Mouse (Mus musculus): ENCODE results near the gene Sestd1. TPM values are rescaled to one million over a fixed set of nuclear protein-coding genes. Genes with fewer than 3 reads are reported as not detected.

The Sestd1 gene
- total and polyA plus RNA-seq, 3 experiments, result 0.02 to 0.22 TPM; not detected in 1

- H3K36me3 ChIP-seq (replicated peaks), result no peaks in the 10 kb centered on the region
- ATAC-seq (ENCODE audit: extremely low read depth, insufficient number of reproducible peaks, low FRiP score, poor library complexity, severe bottlenecking), result no peak
- H3K4me3 ChIP-seq (ENCODE audit: low read depth, low read length), result no peak overlapping the region
- no peaks in the 10 kb centered on the region for H3K27me3 ChIP-seq (ENCODE audit: insufficient read depth, low read length)
- no peaks in the 10 kb centered on the region for H3K4me1 ChIP-seq (ENCODE audit: insufficient read depth, low read depth, low read length)
- TF ChIP-seq GATA1 (IDR thresholded peaks at IDR 0.05; ENCODE audit: borderline replicate concordance, low read length), result no peak
- TF ChIP-seq POLR2AphosphoS5 (IDR thresholded peaks at IDR 0.05; ENCODE audit: insufficient replicate concordance, low read depth, low read length), result no peak
- no peak for TF ChIP-seq CTCF (IDR thresholded peaks at IDR 0.05; ENCODE audit: low read depth, low read length)
- no peak for TF ChIP-seq TAL1 (conservative IDR thresholded peaks at IDR 0.05; ENCODE audit: low read depth, low read length)
- TF ChIP-seq GATA2 (IDR thresholded peaks at IDR 0.05; ENCODE audit: borderline replicate concordance, low read depth, low read length), result no peak
- DNase-seq (ENCODE audit: low spot score), result no peak
- H3K9me3 ChIP-seq (replicated peaks), result peaks cover 50% of the 10 kb centered on the region
Measured at GRCm38 (mm10) chr2:77171444-77172240, 108.8 kb downstream of the Sestd1 start.

- TF ChIP-seq GATA2 (IDR thresholded peaks at IDR 0.05; ENCODE audit: borderline replicate concordance, low read depth, low read length) (no peak), CTCF (IDR thresholded peaks at IDR 0.05; ENCODE audit: low read depth, low read length) (no peak), POLR2AphosphoS5 (IDR thresholded peaks at IDR 0.05; ENCODE audit: insufficient replicate concordance, low read depth, low read length) (no peak), GATA1 (IDR thresholded peaks at IDR 0.05; ENCODE audit: borderline replicate concordance, low read length) (no peak), TAL1 (conservative IDR thresholded peaks at IDR 0.05; ENCODE audit: low read depth, low read length) (no peak)
- Histone ChIP-seq H3K27me3 (ENCODE audit: insufficient read depth, low read length) (no peaks in the 10 kb centered on the region), H3K4me3 (ENCODE audit: low read depth, low read length) (no peak within 1 kb of the TSS), H3K9me3 (replicated peaks) (peaks cover 49% of the 10 kb centered on the region), H3K36me3 (replicated peaks) (no peaks in the 10 kb centered on the region), H3K4me1 (ENCODE audit: insufficient read depth, low read depth, low read length) (no peaks in the 10 kb centered on the region)
- no peak for DNase-seq (ENCODE audit: low spot score)
- no peak for ATAC-seq (ENCODE audit: extremely low read depth, insufficient number of reproducible peaks, low FRiP score, poor library complexity, severe bottlenecking)
Measured at GRCm38 (mm10) chr2:77170633-77171105, 109.7 kb downstream of the Sestd1 start, which contains the start of gene Ccdc141. Gene Ccdc141, minus strand, starts transcription at chr2:77170636.

- H3K27me3 ChIP-seq (ENCODE audit: insufficient read depth, low read length), result no peaks in the 10 kb centered on the region
- no peaks in the 10 kb centered on the region for H3K36me3 ChIP-seq (replicated peaks)
- H3K4me3 ChIP-seq (ENCODE audit: low read depth, low read length), result no peak overlapping the region
- H3K9me3 ChIP-seq (replicated peaks), result peaks cover 47% of the 10 kb centered on the region
- no peak for TF ChIP-seq TAL1 (conservative IDR thresholded peaks at IDR 0.05; ENCODE audit: low read depth, low read length)
- no peak for TF ChIP-seq GATA1 (IDR thresholded peaks at IDR 0.05; ENCODE audit: borderline replicate concordance, low read length)
- TF ChIP-seq POLR2AphosphoS5 (IDR thresholded peaks at IDR 0.05; ENCODE audit: insufficient replicate concordance, low read depth, low read length), result no peak
- TF ChIP-seq GATA2 (IDR thresholded peaks at IDR 0.05; ENCODE audit: borderline replicate concordance, low read depth, low read length), result no peak
- H3K4me1 ChIP-seq (ENCODE audit: insufficient read depth, low read depth, low read length), result no peaks in the 10 kb centered on the region
- ATAC-seq (ENCODE audit: extremely low read depth, insufficient number of reproducible peaks, low FRiP score, poor library complexity, severe bottlenecking), result no peak
- no peak for DNase-seq (ENCODE audit: low spot score)
Measured at GRCm38 (mm10) chr2:77169916-77170632, 110.3 kb downstream of the Sestd1 start.

- Histone ChIP-seq H3K36me3 (replicated peaks) (no peaks in the 10 kb centered on the region), H3K9me3 (replicated peaks) (peaks cover 48% of the 10 kb centered on the region), H3K4me1 (ENCODE audit: insufficient read depth, low read depth, low read length) (no peaks in the 10 kb centered on the region), H3K27me3 (ENCODE audit: insufficient read depth, low read length) (no peaks in the 10 kb centered on the region), H3K4me3 (ENCODE audit: low read depth, low read length) (no peak overlapping the region)
- DNase-seq (ENCODE audit: low spot score) (no peak), ATAC-seq (ENCODE audit: extremely low read depth, insufficient number of reproducible peaks, low FRiP score, poor library complexity, severe bottlenecking) (no peak)
- no peak for TF ChIP-seq TAL1 (conservative IDR thresholded peaks at IDR 0.05; ENCODE audit: low read depth, low read length)
Measured at GRCm38 (mm10) chr2:77169218-77169617, 111.2 kb downstream of the Sestd1 start.

GRCm38 (mm10) chr2:77168781-77169180, 111.6 kb downstream of the Sestd1 start:
- Histone ChIP-seq H3K9me3 (replicated peaks) (peaks cover 46% of the 10 kb centered on the region), H3K36me3 (replicated peaks) (no peaks in the 10 kb centered on the region), H3K4me3 (ENCODE audit: low read depth, low read length) (no peak overlapping the region), H3K4me1 (ENCODE audit: insufficient read depth, low read depth, low read length) (no peaks in the 10 kb centered on the region), H3K27me3 (ENCODE audit: insufficient read depth, low read length) (no peaks in the 10 kb centered on the region)
- no peak for ATAC-seq (ENCODE audit: extremely low read depth, insufficient number of reproducible peaks, low FRiP score, poor library complexity, severe bottlenecking)
- DNase-seq (ENCODE audit: low spot score), result no peak
- TF ChIP-seq CTCF (IDR thresholded peaks at IDR 0.05; ENCODE audit: low read depth, low read length) (no peak), POLR2AphosphoS5 (IDR thresholded peaks at IDR 0.05; ENCODE audit: insufficient replicate concordance, low read depth, low read length) (no peak), GATA2 (IDR thresholded peaks at IDR 0.05; ENCODE audit: borderline replicate concordance, low read depth, low read length) (no peak), GATA1 (IDR thresholded peaks at IDR 0.05; ENCODE audit: borderline replicate concordance, low read length) (no peak), TAL1 (conservative IDR thresholded peaks at IDR 0.05; ENCODE audit: low read depth, low read length) (no peak)

GRCm38 (mm10) chr2:77168081-77168685, 112.2 kb downstream of the Sestd1 start:
- TF ChIP-seq GATA1 (IDR thresholded peaks at IDR 0.05; ENCODE audit: borderline replicate concordance, low read length) (no peak), TAL1 (conservative IDR thresholded peaks at IDR 0.05; ENCODE audit: low read depth, low read length) (no peak), GATA2 (IDR thresholded peaks at IDR 0.05; ENCODE audit: borderline replicate concordance, low read depth, low read length) (no peak), CTCF (IDR thresholded peaks at IDR 0.05; ENCODE audit: low read depth, low read length) (no peak), POLR2AphosphoS5 (IDR thresholded peaks at IDR 0.05; ENCODE audit: insufficient replicate concordance, low read depth, low read length) (no peak)
- ATAC-seq (ENCODE audit: extremely low read depth, insufficient number of reproducible peaks, low FRiP score, poor library complexity, severe bottlenecking) (no peak), DNase-seq (ENCODE audit: low spot score) (no peak)
- Histone ChIP-seq H3K36me3 (replicated peaks) (no peaks in the 10 kb centered on the region), H3K9me3 (replicated peaks) (peaks cover 48% of the 10 kb centered on the region), H3K4me3 (ENCODE audit: low read depth, low read length) (no peak overlapping the region), H3K27me3 (ENCODE audit: insufficient read depth, low read length) (no peaks in the 10 kb centered on the region), H3K4me1 (ENCODE audit: insufficient read depth, low read depth, low read length) (no peaks in the 10 kb centered on the region)
